ENCODE assay signal across 8 mouse cellular contexts in the genomic region with DNA sequence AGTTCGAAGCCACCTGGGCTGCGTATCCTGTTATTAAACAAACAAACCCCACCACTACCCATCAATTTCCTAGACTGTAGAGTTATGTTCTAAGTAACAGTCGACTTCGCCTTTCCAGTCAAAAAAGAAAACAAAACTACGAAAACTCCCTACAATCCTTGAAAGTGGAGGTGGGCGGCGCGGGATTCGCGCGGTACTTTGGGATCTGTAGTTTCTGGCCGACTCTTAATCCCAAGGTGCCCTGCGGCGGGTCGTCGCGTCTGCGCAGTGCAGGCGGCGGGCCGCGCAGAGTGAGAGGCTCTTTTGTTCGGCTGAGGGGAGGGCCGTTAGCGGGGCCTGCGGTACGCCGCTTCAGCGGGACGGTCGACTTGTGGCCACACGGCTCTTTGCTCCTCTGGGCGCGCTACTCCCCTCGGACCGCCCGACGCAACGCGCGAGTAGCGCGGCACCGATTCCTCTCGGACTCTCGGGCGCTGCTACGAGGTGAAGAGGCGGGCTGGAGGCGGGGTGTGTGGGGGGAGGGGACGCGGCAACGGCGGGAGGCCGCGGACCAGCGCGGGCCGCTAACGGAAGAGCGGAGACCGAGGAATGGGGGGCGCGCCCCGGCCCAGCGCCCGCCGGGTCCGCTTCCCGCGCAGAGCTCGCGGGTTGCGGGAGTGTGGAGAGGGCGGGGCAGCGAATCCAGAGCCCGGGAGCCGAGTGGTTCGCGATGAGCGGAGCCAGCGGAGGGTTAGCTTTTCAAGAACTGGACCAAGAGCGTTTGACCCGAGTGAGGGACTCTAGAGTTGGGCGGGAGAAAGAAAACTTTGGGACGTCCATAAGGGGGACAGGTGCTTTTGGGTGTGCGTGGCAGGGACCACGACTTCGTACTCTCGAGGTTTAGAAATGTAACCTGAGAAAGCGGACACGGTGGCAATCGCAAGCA. TPM values are rescaled to one million over a fixed set of nuclear protein-coding genes. Genes with fewer than 3 reads are reported as not detected.
DNase-seq lines count a peak whose midpoint lies in the region; ATAC-seq and TF ChIP-seq lines count a peak whose summit lies in the region.

A gene (plus strand): TSS at position 257 of the 925 bp plus-strand sequence.

- peak within 1 kb of the TSS; percentile 89 for H3K4me2 ChIP-seq in hindbrain, postnatal 0 days (ENCODE audit: low read depth, low read length)

- intact Hi-C loops in gastrocnemius, adult 2 months (cut with DNase I): loop anchor here (1.0 to 5.0 kb wide), 2 partner anchors 12 to 33 kb away; a partner anchor contains a TSS
- intact Hi-C loops in left cerebral cortex, adult 2 months (cut with DNase I): loop anchor here (2.0 kb wide), 2 partner anchors 36 to 72 kb away; no protein-coding TSS in a partner anchor

- 1% methylated on average over 90 of the region's 93 CpGs for WGBS in hindbrain, postnatal 0 days

- peak within 1 kb of the TSS; percentile 79 for H3K9ac ChIP-seq in hindbrain, postnatal 0 days (replicated peaks; ENCODE audit: low read length)

- DNase-seq in WW6 (ENCODE audit: low read depth, low spot score): peak; percentile 91
- DNase-seq in cerebellum, postnatal 4 days (ENCODE audit: low spot score in 2 of 2): peak; percentile 78 to 89
- DNase-seq in gastrocnemius, adult 2 months: peak; percentile 94
- peak; percentile 96 for DNase-seq in hindbrain, postnatal 0 days (ENCODE audit: low spot score)
- peak; percentile 88 to 92 for DNase-seq in left cerebral cortex, adult 2 months (ENCODE audit: extremely low spot score in 1 of 2, low spot score in 2 of 2)
- peak; percentile 92 to 93 for DNase-seq in right cerebral cortex, adult 2 months (ENCODE audit: low spot score in 2 of 2)
- DNase-seq in urinary bladder, postnatal 14 days (ENCODE audit: low spot score): peak; percentile 91

- peak within 1 kb of the TSS; percentile 95 for H3K27ac ChIP-seq in gastrocnemius, adult 2 months
- peak within 1 kb of the TSS; percentile 89 for H3K27ac ChIP-seq in hindbrain, postnatal 0 days
- peak within 1 kb of the TSS; percentile 94 for H3K27ac ChIP-seq in left cerebral cortex, adult 2 months

- H3K36me3 ChIP-seq in hindbrain, postnatal 0 days (ENCODE audit: insufficient read depth, low read length): no peaks in the 10 kb centered on the region

- peaks cover 9% of the 10 kb centered on the region for H3K4me1 ChIP-seq in hindbrain, postnatal 0 days (ENCODE audit: insufficient read depth, low read length)

- TF ChIP-seq CTCF in gastrocnemius, adult 2 months (IDR thresholded peaks at IDR 0.05): no peak
- no peak for TF ChIP-seq CTCF in hindbrain, postnatal 0 days (IDR thresholded peaks at IDR 0.05; ENCODE audit: low read depth)
- TF ChIP-seq CTCF in left cerebral cortex, adult 2 months (IDR thresholded peaks at IDR 0.05): no peak

- peak; percentile 99 for ATAC-seq in hindbrain, postnatal 0 days
- peak; percentile 92 for ATAC-seq in megakaryocyte, adult 5-6 weeks (ENCODE audit: poor library complexity, severe bottlenecking)

- no peaks in the 10 kb centered on the region for H3K9me3 ChIP-seq in hindbrain, postnatal 0 days (ENCODE audit: low read length)

- H3K4me3 ChIP-seq in gastrocnemius, adult 2 months: peak within 1 kb of the TSS; percentile 83
- H3K4me3 ChIP-seq in hindbrain, postnatal 0 days (ENCODE audit: low read length): peak within 1 kb of the TSS; percentile 96
- H3K4me3 ChIP-seq in left cerebral cortex, adult 2 months: peak within 1 kb of the TSS; percentile 81

- H3K27me3 ChIP-seq in hindbrain, postnatal 0 days (ENCODE audit: insufficient read depth, low read length): no peaks in the 10 kb centered on the region

RNA-seq across cellular contexts. Expression of the gene that starts here (rescaled TPM):
- total RNA-seq in gastrocnemius, adult 2 months (2021): 10 to 100 TPM; 35.0 to 42.0 TPM
- total RNA-seq in hindbrain, postnatal 0 days (2014; rRNA removed): 23.1 and 27.9 TPM in 2 replicates
- polyA plus RNA-seq in hindbrain, postnatal 0 days (2015; fragmentation: Nextera tagmentation; extraction: Ambion mirVana): 57.2 and 63.0 TPM in 2 replicates
- total RNA-seq in left cerebral cortex, adult 2 months (2021): 10 to 100 TPM; 45.5 to 46.5 TPM
- 37.7 and 39.2 TPM in 2 replicates for total RNA-seq in megakaryocyte, adult 5-6 weeks (2015)
- 60.2 and 60.5 TPM in 2 replicates for total RNA-seq in megakaryocyte, adult 5-6 weeks (2017)

Comparison
In these comparisons a context has a peak if more than half of its experiments do, and no peak if none do; other contexts are left out.
1. Peak in every context shown above with its lines: DNase-seq, ATAC-seq, H3K4me3 ChIP-seq and H3K27ac ChIP-seq.